Mouse (Mus musculus) forebrain, embryonic 16.5 days (tissue): Measurements from ENCODE around the gene Mrpl38. TPM values are rescaled to one million over a fixed set of nuclear protein-coding genes. Genes with fewer than 3 reads are reported as not detected.

ENCODE experiments used
- ATAC-seq: fragments of 200-750 bp; cut with Nextera tagmentation; 2 replicates; pipeline ENCODE4 v1.8.0; 2017; ENCODE audit warnings: mild to moderate bottlenecking, moderate library complexity
- H3K27ac ChIP-seq: fragments of 300-500 bp; sonication (generic); 2 replicates; pipeline ENCODE4 v1.5.1; 2014; ENCODE audit warnings: low read length, control low read depth
- H3K27me3 ChIP-seq: fragments of 300-500 bp; sonication (generic); replicated peaks from 2 replicates; pipeline ENCODE4 v1.6.1; 2014; ENCODE audit warnings: low read length; ENCODE audit not compliant: control insufficient read depth, insufficient read depth
- H3K36me3 ChIP-seq: fragments of 300-500 bp; sonication (generic); 2 replicates; pipeline ENCODE4 v1.6.1; 2014; ENCODE audit not compliant: control insufficient read depth, insufficient read depth
- H3K4me1 ChIP-seq: fragments of 300-500 bp; sonication (generic); replicated peaks from 2 replicates; pipeline ENCODE4 v1.6.1; 2014; ENCODE audit warnings: low read length; ENCODE audit not compliant: control insufficient read depth, insufficient read depth
- H3K4me2 ChIP-seq: fragments of 300-500 bp; sonication (generic); 2 replicates; pipeline ENCODE4 v1.6.1; 2014; ENCODE audit warnings: mild to moderate bottlenecking, low read length, control low read depth
- H3K4me3 ChIP-seq: fragments of 300-500 bp; sonication (generic); replicated peaks from 2 replicates; pipeline ENCODE4 v1.5.1; 2014; ENCODE audit warnings: mild to moderate bottlenecking, low read length, control low read depth
- H3K9ac ChIP-seq: fragments of 300-500 bp; sonication (generic); replicated peaks from 2 replicates; pipeline ENCODE4 v1.6.1; 2014; ENCODE audit warnings: low read depth, low read length, control low read depth
- H3K9me3 ChIP-seq: fragments of 300-500 bp; sonication (generic); 2 replicates; pipeline ENCODE4 v1.6.1; 2016; ENCODE audit warnings: low read length; ENCODE audit not compliant: control insufficient read depth
- WGBS: fragments of 180-500 bp; shearing (Covaris S2); extraction: QIAGEN DNeasy Blood & Tissue Kit; methylation state at CpG from one replicate; pipeline ENCODE4 v1.1.7; 2014; 5-methylcytosine and 5-hydroxymethylcytosine counted together
- polyA plus RNA-seq: library from polyadenylated mRNA; unstranded; fragments of >200 nt; fragmentation: Nextera tagmentation; extraction: Ambion mirVana; gene quantifications from 2 replicates; pipeline ENCODE4 v1.2.1, GENCODE M21; 2015

Gene Mrpl38
- polyA plus RNA-seq, 1 experiment from 2014 or later: 75.2 TPM

GRCm38 (mm10) chr11:116108464-116109137 lies 30.1 kb downstream of the Mrpl38 start:
- H3K9ac ChIP-seq: no peak overlapping the region
- H3K4me3 ChIP-seq: peak overlapping the region; percentile 12
- H3K4me1 ChIP-seq: peaks cover 44% of the 10 kb centered on the region
- WGBS: 3% methylated on average over 23 of the region's 23 CpGs
- no peaks in the 10 kb centered on the region for H3K36me3 ChIP-seq
- peak overlapping the region; percentile 50 for H3K4me2 ChIP-seq
- no peaks in the 10 kb centered on the region for H3K9me3 ChIP-seq
- no peak for ATAC-seq
- H3K27ac ChIP-seq: no peak overlapping the region
- peaks cover 54% of the 10 kb centered on the region for H3K27me3 ChIP-seq

GRCm38 (mm10) chr11:116107777-116108285 lies 30.8 kb downstream of the Mrpl38 start:
- no peak overlapping the region for H3K4me3 ChIP-seq
- H3K9me3 ChIP-seq: no peaks in the 10 kb centered on the region
- no peak overlapping the region; the same call in 1 of the 2 replicates for H3K9ac ChIP-seq
- no peak for ATAC-seq
- H3K4me1 ChIP-seq: peaks cover 49% of the 10 kb centered on the region
- no peaks in the 10 kb centered on the region for H3K36me3 ChIP-seq
- peak overlapping the region; percentile 3; the same call in 1 of the 2 replicates for H3K4me2 ChIP-seq
- H3K27me3 ChIP-seq: peaks cover 54% of the 10 kb centered on the region
- WGBS: 15% methylated on average over 19 of the region's 19 CpGs
- H3K27ac ChIP-seq: no peak overlapping the region

- Histone ChIP-seq H3K4me1 (peaks cover 50% of the 10 kb centered on the region), H3K27ac (no peak overlapping the region), H3K36me3 (no peaks in the 10 kb centered on the region), H3K27me3 (peaks cover 54% of the 10 kb centered on the region), H3K4me2 (no peak overlapping the region), H3K9me3 (no peaks in the 10 kb centered on the region), H3K9ac (no peak overlapping the region; the same call in 1 of the 2 replicates), H3K4me3 (no peak overlapping the region)
- 21% methylated on average over 14 of the region's 14 CpGs for WGBS
- ATAC-seq: no peak
Observed at GRCm38 (mm10) chr11:116106963-116107776, 31.5 kb downstream of the Mrpl38 start.

- no peak overlapping the region for H3K27ac ChIP-seq
- no peak overlapping the region for H3K4me2 ChIP-seq
- peaks cover 54% of the 10 kb centered on the region for H3K27me3 ChIP-seq
- no peak overlapping the region for H3K4me3 ChIP-seq
- H3K9ac ChIP-seq: no peak overlapping the region
- H3K9me3 ChIP-seq: no peaks in the 10 kb centered on the region
- WGBS: 25% methylated on average over 32 of the region's 32 CpGs
- no peaks in the 10 kb centered on the region for H3K36me3 ChIP-seq
- peaks cover 55% of the 10 kb centered on the region for H3K4me1 ChIP-seq
- no peak for ATAC-seq
Observed at GRCm38 (mm10) chr11:116106154-116106962, 32.3 kb downstream of the Mrpl38 start.

GRCm38 (mm10) chr11:116105065-116105464 lies 33.6 kb downstream of the Mrpl38 start:
- peaks cover 53% of the 10 kb centered on the region for H3K4me1 ChIP-seq
- no peak overlapping the region for H3K9ac ChIP-seq
- H3K27me3 ChIP-seq: peaks cover 44% of the 10 kb centered on the region
- no peak overlapping the region for H3K4me2 ChIP-seq
- 90% methylated on average over 2 of the region's 2 CpGs for WGBS
- ATAC-seq: no peak
- H3K9me3 ChIP-seq: no peaks in the 10 kb centered on the region
- H3K27ac ChIP-seq: no peak overlapping the region
- H3K4me3 ChIP-seq: no peak overlapping the region
- no peaks in the 10 kb centered on the region for H3K36me3 ChIP-seq

- WGBS: 42% methylated on average over 14 of the region's 14 CpGs
- no peak for ATAC-seq
- Histone ChIP-seq H3K4me3 (no peak overlapping the region), H3K4me2 (no peak overlapping the region), H3K27ac (no peak overlapping the region), H3K9ac (no peak overlapping the region), H3K27me3 (peaks cover 36% of the 10 kb centered on the region), H3K9me3 (no peaks in the 10 kb centered on the region), H3K4me1 (peaks cover 44% of the 10 kb centered on the region), H3K36me3 (no peaks in the 10 kb centered on the region)
Observed at GRCm38 (mm10) chr11:116104006-116104646, 34.5 kb downstream of the Mrpl38 start.

GRCm38 (mm10) chr11:116103572-116103971 lies 35.1 kb downstream of the Mrpl38 start:
- H3K9me3 ChIP-seq: no peaks in the 10 kb centered on the region
- no peak overlapping the region for H3K9ac ChIP-seq
- WGBS: 75% methylated on average over 12 of the region's 12 CpGs
- no peaks in the 10 kb centered on the region for H3K36me3 ChIP-seq
- no peak overlapping the region for H3K4me2 ChIP-seq
- no peak for ATAC-seq
- no peak overlapping the region for H3K4me3 ChIP-seq
- H3K4me1 ChIP-seq: peaks cover 40% of the 10 kb centered on the region
- H3K27me3 ChIP-seq: peaks cover 31% of the 10 kb centered on the region
- no peak overlapping the region for H3K27ac ChIP-seq

- Histone ChIP-seq H3K4me1 (peaks cover 32% of the 10 kb centered on the region), H3K9me3 (no peaks in the 10 kb centered on the region), H3K36me3 (no peaks in the 10 kb centered on the region), H3K4me3 (no peak overlapping the region), H3K9ac (no peak overlapping the region), H3K27ac (peak overlapping the region; percentile 75), H3K27me3 (peaks cover 20% of the 10 kb centered on the region), H3K4me2 (no peak overlapping the region)
- 33% methylated on average over 3 of the region's 4 CpGs for WGBS
- peak; percentile 31 for ATAC-seq
Observed at GRCm38 (mm10) chr11:116102472-116102871, 36.2 kb downstream of the Mrpl38 start.
